ENCODE assay signal across 22 mouse cellular contexts in the genomic region with DNA sequence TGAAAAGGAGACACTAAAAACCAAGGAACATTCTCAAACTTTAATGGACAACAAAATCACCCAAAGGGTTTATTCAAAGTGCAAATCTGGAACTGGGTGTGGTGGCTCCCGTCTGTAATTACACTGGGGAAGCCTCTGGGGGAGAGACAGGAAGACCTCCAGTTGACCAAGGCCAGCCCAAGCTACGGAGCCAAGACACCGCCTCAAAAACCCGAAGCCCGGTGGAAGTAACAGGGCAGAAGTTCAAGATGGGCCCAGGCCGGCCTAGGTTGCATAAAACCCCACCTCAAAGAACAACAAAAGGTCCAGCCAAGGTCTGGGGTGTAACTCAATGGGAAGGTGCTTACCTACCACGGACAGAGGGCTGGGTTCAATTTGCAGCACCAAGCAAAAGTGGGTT. TPM values are rescaled to one million over a fixed set of nuclear protein-coding genes. Genes with fewer than 3 reads are reported as not detected.
DNase-seq lines count a peak whose midpoint lies in the region; ATAC-seq and TF ChIP-seq lines count a peak whose summit lies in the region.
"Had no signal": no experiment of that assay in that cellular context is flagged by ENCODE, and none has a peak within 500 bp of the region (broad histone marks: within the 10 kb centered on the region; RNA-seq: fewer than 3 reads in every experiment).

No protein-coding gene starts in this region.

- WGBS in heart, adult 2 months = 27% methylated on average over 7 of the region's 7 CpGs
- 78% methylated on average over 7 of the region's 7 CpGs for WGBS in heart, embryonic 11.5 days (ENCODE audit: insufficient replicate concordance)

- TF ChIP-seq POLR2A in heart, adult 2 months (IDR thresholded peaks at IDR 0.05; ENCODE audit: insufficient read depth, low read depth, low read length) = no peak

- H3K4me3 ChIP-seq in heart, adult 2 months = no peak overlapping the region
- H3K4me3 ChIP-seq in heart, embryonic 11.5 days (ENCODE audit: low read depth, low read length) = no peak overlapping the region
- peak overlapping the region; percentile 42 for H3K4me3 ChIP-seq in megakaryocyte, embryonic 14.5 days (replicated peaks)
- H3K4me3 ChIP-seq in gastrocnemius, adult 2 months = peak overlapping the region; percentile 53
- H3K4me3 ChIP-seq: forebrain, embryonic 15.5 days; liver, embryonic 15.5 days; midbrain, embryonic 15.5 days had no signal

- peak; percentile 66 to 68 for DNase-seq in heart, adult 2 months
- DNase-seq in gastrocnemius, adult 2 months = peak; percentile 77
- peak; percentile 39 for DNase-seq in heart, postnatal 4 days
- DNase-seq in ovary, postnatal 36 days (ENCODE audit: low spot score) = no peak
- DNase-seq in left cerebral cortex, postnatal 14 days (ENCODE audit: low spot score in 2 of 2) = no peak
- DNase-seq: adrenal gland, postnatal 25 days; cerebellum, postnatal 25 days; layer of hippocampus, postnatal 36 days; thymus, adult 2 months had no signal

- 0 out of 2 replicates have a peak, but pooled peaks have one; percentile 10 for TF ChIP-seq CTCF in heart, adult 2 months (IDR thresholded peaks at IDR 0.05)
- TF ChIP-seq CTCF in gastrocnemius, adult 2 months (IDR thresholded peaks at IDR 0.05) = no peak

- H3K4me2 ChIP-seq in heart, embryonic 11.5 days = no peak overlapping the region
- H3K4me2 ChIP-seq: forebrain, embryonic 15.5 days; liver, embryonic 15.5 days; midbrain, embryonic 15.5 days had no signal

- H3K9me3 ChIP-seq in heart, embryonic 11.5 days (replicated peaks; ENCODE audit: control insufficient read depth, low read length) = no peaks in the 10 kb centered on the region
- H3K9me3 ChIP-seq in megakaryocyte, embryonic 14.5 days = no peaks in the 10 kb centered on the region
- H3K9me3 ChIP-seq: forebrain, embryonic 15.5 days; liver, embryonic 15.5 days; midbrain, embryonic 15.5 days had no signal

- peak overlapping the region; percentile 69 for H3K27ac ChIP-seq in heart, adult 2 months
- H3K27ac ChIP-seq in heart, embryonic 11.5 days (ENCODE audit: low read depth, low read length) = no peak overlapping the region
- peak overlapping the region; percentile 80 for H3K27ac ChIP-seq in gastrocnemius, adult 2 months
- H3K27ac ChIP-seq: forebrain, embryonic 15.5 days; liver, embryonic 15.5 days; midbrain, embryonic 15.5 days had no signal

- 0 out of 2 replicates have a peak, but pooled peaks have one; percentile 38 for TF ChIP-seq EP300 in heart, adult 2 months (IDR thresholded peaks at IDR 0.05; ENCODE audit: insufficient read depth, low read depth, low read length)

- no peak overlapping the region for H3K9ac ChIP-seq in heart, adult 2 months (ENCODE audit: low read depth, low read length)
- H3K9ac ChIP-seq in heart, embryonic 11.5 days (ENCODE audit: low read depth, low read length) = no peak overlapping the region
- H3K9ac ChIP-seq: forebrain, embryonic 15.5 days; liver, embryonic 15.5 days; midbrain, embryonic 15.5 days had no signal

- no peaks in the 10 kb centered on the region for H3K27me3 ChIP-seq in heart, adult 2 months (ENCODE audit: control insufficient read depth, insufficient read depth, low read length)
- no peaks in the 10 kb centered on the region for H3K27me3 ChIP-seq in heart, embryonic 11.5 days (ENCODE audit: control insufficient read depth, insufficient read depth, low read length)
- no peaks in the 10 kb centered on the region for H3K27me3 ChIP-seq in megakaryocyte, embryonic 14.5 days (replicated peaks)
- H3K27me3 ChIP-seq: forebrain, embryonic 15.5 days; midbrain, embryonic 15.5 days had no signal

- peaks cover 24% of the 10 kb centered on the region for H3K36me3 ChIP-seq in heart, adult 2 months (ENCODE audit: control insufficient read depth, insufficient read depth, low read length)
- H3K36me3 ChIP-seq in heart, embryonic 11.5 days (ENCODE audit: control insufficient read depth, insufficient read depth, low read length) = no peaks in the 10 kb centered on the region
- H3K36me3 ChIP-seq in megakaryocyte, embryonic 14.5 days (replicated peaks; ENCODE audit: low read length) = peaks cover 16% of the 10 kb centered on the region
- H3K36me3 ChIP-seq: forebrain, embryonic 15.5 days; liver, embryonic 15.5 days; midbrain, embryonic 15.5 days had no signal

- peaks cover 17% of the 10 kb centered on the region for H3K4me1 ChIP-seq in heart, adult 2 months (ENCODE audit: control insufficient read depth, insufficient read depth, low read length)
- peaks cover 25% of the 10 kb centered on the region for H3K4me1 ChIP-seq in heart, embryonic 11.5 days (ENCODE audit: control insufficient read depth, insufficient read depth, low read length)
- H3K4me1 ChIP-seq in megakaryocyte, embryonic 14.5 days = peaks cover 86% of the 10 kb centered on the region

- no peaks in the 10 kb centered on the region for H3K79me2 ChIP-seq in heart, adult 2 months (replicated peaks; ENCODE audit: control insufficient read depth, insufficient read depth, low read length)

- intact Hi-C loops in heart, adult 2 months (cut with DNase I) = no loop called here
- intact Hi-C loops in gastrocnemius, adult 2 months (cut with DNase I) = no loop called here
- intact Hi-C loops in left cerebral cortex, postnatal 14 days (cut with DNase I) = no loop called here

- no peak for ATAC-seq in heart, embryonic 11.5 days (replicated peaks; ENCODE audit: insufficient number of reproducible peaks, low FRiP score, low TSS enrichment)
- no peak for ATAC-seq in megakaryocyte, adult 5-6 weeks (ENCODE audit: poor library complexity, severe bottlenecking)
- ATAC-seq: forebrain, embryonic 15.5 days; midbrain, embryonic 15.5 days had no signal

RNA-seq across cellular contexts. Expression of a gene that starts 3.9 kb away (rescaled TPM):
- not detected for total RNA-seq in heart, adult 2 months (2021)
- polyA plus RNA-seq in heart, adult 2 months (2012; rRNA removed) = not detected in 2 replicates
- not detected in 2 replicates for polyA plus RNA-seq in heart, embryonic 11.5 days (2014; fragmentation: Nextera tagmentation; extraction: Ambion mirVana)
- polyA plus RNA-seq in megakaryocyte, embryonic 14.5 days (2012; ENCODE audit: insufficient read depth, low replicate concordance) = 52.6 TPM in 1 of 2 replicates, not detected in the other
- total RNA-seq in megakaryocyte, adult 5-6 weeks (2015) = not detected in 2 replicates
- total RNA-seq in megakaryocyte, adult 5-6 weeks (2017) = not detected in 2 replicates
- total RNA-seq in gastrocnemius, adult 2 months (2021) = not detected
- total RNA-seq in heart, postnatal 4 days (2021) = 1 to 10 TPM in 1 of 2 experiments, not detected in 1; 3.5 TPM
- total RNA-seq in left cerebral cortex, postnatal 14 days (2021) = 1 to 10 TPM in 1 of 2 experiments, not detected in 1; 3.4 TPM
- total RNA-seq: MEL had no signal
- polyA plus RNA-seq: C2C12; forebrain, embryonic 15.5 days; gonadal fat pad, adult 2 months; hindbrain, embryonic 11.5 days; kidney, embryonic 14.5 days; limb, embryonic 11.5 days; liver, embryonic 15.5 days; neural tube, embryonic 11.5 days; thymus, adult 2 months had no signal

RNA-seq across cellular contexts. Expression of a gene that starts 48.3 kb away (rescaled TPM):
- 10 to 100 TPM; 97.1 to 97.3 TPM for total RNA-seq in heart, adult 2 months (2021)
- 94.2 and 133 TPM in 2 replicates for polyA plus RNA-seq in heart, adult 2 months (2012; rRNA removed)
- 92.0 and 108 TPM in 2 replicates for polyA plus RNA-seq in heart, embryonic 11.5 days (2014; fragmentation: Nextera tagmentation; extraction: Ambion mirVana)
- 60.5 and 108 TPM in 2 replicates for polyA plus RNA-seq in megakaryocyte, embryonic 14.5 days (2012; ENCODE audit: insufficient read depth, low replicate concordance)
- 154 TPM in 2 replicates for total RNA-seq in megakaryocyte, adult 5-6 weeks (2015)
- 87.1 and 94.7 TPM in 2 replicates for total RNA-seq in megakaryocyte, adult 5-6 weeks (2017)
- 10 to 100 TPM; 39.2 to 41.7 TPM for total RNA-seq in gastrocnemius, adult 2 months (2021)
- 10 to 100 TPM; 89.6 to 89.9 TPM for total RNA-seq in heart, postnatal 4 days (2021)
- total RNA-seq in left cerebral cortex, postnatal 14 days (2021) = 100 to 1,000 TPM; 147 to 161 TPM

RNA-seq across cellular contexts. Expression of a gene that starts 48.3 kb away (rescaled TPM):
- 10 to 100 TPM; 57.3 to 70.3 TPM for total RNA-seq in heart, adult 2 months (2021)
- 21.4 and 34.5 TPM in 2 replicates for polyA plus RNA-seq in heart, adult 2 months (2012; rRNA removed)
- 114 and 120 TPM in 2 replicates for polyA plus RNA-seq in heart, embryonic 11.5 days (2014; fragmentation: Nextera tagmentation; extraction: Ambion mirVana)
- 16.2 and 135 TPM in 2 replicates for polyA plus RNA-seq in megakaryocyte, embryonic 14.5 days (2012; ENCODE audit: insufficient read depth, low replicate concordance)
- total RNA-seq in megakaryocyte, adult 5-6 weeks (2015) = 125 and 131 TPM in 2 replicates
- 31.5 and 62.8 TPM in 2 replicates for total RNA-seq in megakaryocyte, adult 5-6 weeks (2017)
- 10 to 100 TPM; 62.1 to 65.9 TPM for total RNA-seq in gastrocnemius, adult 2 months (2021)
- total RNA-seq in heart, postnatal 4 days (2021) = 10 to 100 TPM; 84.6 to 87.0 TPM
- 100 to 1,000 TPM; 122 to 132 TPM for total RNA-seq in left cerebral cortex, postnatal 14 days (2021)

RNA-seq across cellular contexts. Expression of a gene that starts 53.0 kb away (rescaled TPM):
- total RNA-seq in heart, adult 2 months (2021) = 10 to 100 TPM; 13.6 to 18.0 TPM
- 6.1 and 12.7 TPM in 2 replicates for polyA plus RNA-seq in heart, adult 2 months (2012; rRNA removed)
- 91.0 and 94.9 TPM in 2 replicates for polyA plus RNA-seq in heart, embryonic 11.5 days (2014; fragmentation: Nextera tagmentation; extraction: Ambion mirVana)
- polyA plus RNA-seq in megakaryocyte, embryonic 14.5 days (2012; ENCODE audit: insufficient read depth, low replicate concordance) = 3.2 TPM in 1 of 2 replicates, not detected in the other
- total RNA-seq in megakaryocyte, adult 5-6 weeks (2015) = 87.9 and 92.7 TPM in 2 replicates
- total RNA-seq in megakaryocyte, adult 5-6 weeks (2017) = 121 TPM in 2 replicates
- 10 to 100 TPM in 1 of 2 experiments, 1 to 10 TPM in 1; 5.8 to 12.0 TPM for total RNA-seq in gastrocnemius, adult 2 months (2021)
- total RNA-seq in heart, postnatal 4 days (2021) = 10 to 100 TPM; 41.4 to 45.2 TPM
- total RNA-seq in left cerebral cortex, postnatal 14 days (2021) = 10 to 100 TPM; 24.8 to 25.7 TPM

Comparison
In these comparisons a context has a peak if more than half of its experiments do, and no peak if none do; other contexts are left out.
1. DNase-seq: peak in heart, adult 2 months (2 of 2), gastrocnemius, adult 2 months (single experiment) and heart, postnatal 4 days (single experiment); none in ovary, postnatal 36 days (single experiment) and left cerebral cortex, postnatal 14 days (0 of 2).
2. H3K4me3 ChIP-seq: peak in megakaryocyte, embryonic 14.5 days (single experiment) and gastrocnemius, adult 2 months (single experiment); none in heart, adult 2 months (single experiment) and heart, embryonic 11.5 days (single experiment).